Mouse (Mus musculus): Measurements from ENCODE around the gene Iqgap3. TPM values are rescaled to one million over a fixed set of nuclear protein-coding genes. Genes with fewer than 3 reads are reported as not detected.

Iqgap3 gene
- 1.4 and 12.8 TPM in 2 replicates for polyA plus RNA-seq (2012; rRNA removed; ENCODE audit: low replicate concordance)

GRCm38 (mm10) chr3:88081345-88082223, at the start of gene Iqgap3:
Gene Iqgap3, plus strand, starts transcription at chr3:88081971.

GRCm38 (mm10) chr3:88042661-88043421, 38.9 kb upstream of the Iqgap3 start, which contains the start of gene Gpatch4:
Gene Gpatch4, plus strand, starts transcription at chr3:88043108.

GRCm38 (mm10) chr3:88057902-88058696, 23.7 kb upstream of the Iqgap3 start, which contains the start of gene Naxe:
Gene Naxe, minus strand, starts transcription at chr3:88058495.

GRCm38 (mm10) chr3:88078204-88078603, 3.6 kb upstream of the Iqgap3 start, which contains the start of gene Ttc24:
Gene Ttc24, minus strand, starts transcription at chr3:88078304.

GRCm38 (mm10) chr3:88141787-88142523, 60.2 kb downstream of the Iqgap3 start, which contains the start of gene Mef2d:
Gene Mef2d, plus strand, starts transcription at chr3:88142372.

Other genes with a start within 250 kb of the Iqgap3 start
- 0.92 and 3.1 TPM in 2 replicates for gene Sh2d2a, start 235.2 kb upstream of the Iqgap3 start, polyA plus RNA-seq (2012; rRNA removed; ENCODE audit: low replicate concordance)
- 27.3 and 46.0 TPM in 2 replicates for gene Prcc, start 196.4 kb upstream of the Iqgap3 start, polyA plus RNA-seq (2012; rRNA removed; ENCODE audit: low replicate concordance)
- 95.2 and 115 TPM in 2 replicates for gene Hdgf, start 175.7 kb upstream of the Iqgap3 start, polyA plus RNA-seq (2012; rRNA removed; ENCODE audit: low replicate concordance)
- 55.5 and 56.0 TPM in 2 replicates for gene Mrpl24, start 162.5 kb upstream of the Iqgap3 start, polyA plus RNA-seq (2012; rRNA removed; ENCODE audit: low replicate concordance)
- gene Isg20l2, start 151.7 kb upstream of the Iqgap3 start, polyA plus RNA-seq (2012; rRNA removed; ENCODE audit: low replicate concordance): 11.2 and 25.2 TPM in 2 replicates
- gene Rrnad1, start 151.3 kb upstream of the Iqgap3 start, polyA plus RNA-seq (2012; rRNA removed; ENCODE audit: low replicate concordance): 25.5 and 39.3 TPM in 2 replicates
- gene Crabp2, start 133.3 kb upstream of the Iqgap3 start, polyA plus RNA-seq (2012; rRNA removed; ENCODE audit: low replicate concordance): 5.0 TPM in 1 of 2 replicates, not detected in the other
- 7.7 and 9.3 TPM in 2 replicates for gene Nes, start 110.9 kb upstream of the Iqgap3 start, polyA plus RNA-seq (2012; rRNA removed; ENCODE audit: low replicate concordance)
- gene Bcan, start 81.7 kb upstream of the Iqgap3 start, polyA plus RNA-seq (2012; rRNA removed; ENCODE audit: low replicate concordance): not detected in 2 replicates
- 0.10 TPM in 1 of 2 replicates, not detected in the other for gene Hapln2, start 54.4 kb upstream of the Iqgap3 start, polyA plus RNA-seq (2012; rRNA removed; ENCODE audit: low replicate concordance)
- gene Gpatch4, start 38.9 kb upstream of the Iqgap3 start, polyA plus RNA-seq (2012; rRNA removed; ENCODE audit: low replicate concordance): 4.1 and 19.7 TPM in 2 replicates
- 119 and 130 TPM in 2 replicates for gene Naxe, start 23.5 kb upstream of the Iqgap3 start, polyA plus RNA-seq (2012; rRNA removed; ENCODE audit: low replicate concordance)
- gene Ttc24, start 3.7 kb upstream of the Iqgap3 start, polyA plus RNA-seq (2012; rRNA removed; ENCODE audit: low replicate concordance): not detected in 2 replicates
- gene Mef2d, start 60.4 kb downstream of the Iqgap3 start, polyA plus RNA-seq (2012; rRNA removed; ENCODE audit: low replicate concordance): 56.6 and 78.8 TPM in 2 replicates
- gene Rhbg, start 172.7 kb downstream of the Iqgap3 start, polyA plus RNA-seq (2012; rRNA removed; ENCODE audit: low replicate concordance): 1.3 and 2.6 TPM in 2 replicates
- gene Gm38392, start 205.2 kb downstream of the Iqgap3 start, polyA plus RNA-seq (2012; rRNA removed; ENCODE audit: low replicate concordance): 0.33 and 0.42 TPM in 2 replicates
- gene Tsacc, start 215.0 kb downstream of the Iqgap3 start, polyA plus RNA-seq (2012; rRNA removed; ENCODE audit: low replicate concordance): 5.6 and 5.7 TPM in 2 replicates
- 112 and 200 TPM in 2 replicates for gene Cct3, start 215.1 kb downstream of the Iqgap3 start, polyA plus RNA-seq (2012; rRNA removed; ENCODE audit: low replicate concordance)
- 237 and 305 TPM in 2 replicates for gene Glmp, start 243.1 kb downstream of the Iqgap3 start, polyA plus RNA-seq (2012; rRNA removed; ENCODE audit: low replicate concordance)